Mouse (Mus musculus) C2C12 (cell line): ENCODE data around the gene Usp39.

Experiments used
- CEBPB ChIP-seq: IDR thresholded peaks from one replicate; pipeline ENCODE4 v1.6.1; 2011; ENCODE audit warnings: low read depth, mild to moderate bottlenecking, control low read depth, moderate library complexity
- CTCF ChIP-seq: IDR thresholded peaks from one replicate; pipeline ENCODE4 v1.5.1; 2011; ENCODE audit not compliant: control insufficient read depth, insufficient read depth, insufficient read length
- FOSL1 ChIP-seq: IDR thresholded peaks from one replicate; pipeline ENCODE4 v1.8.0; 2011; ENCODE audit warnings: mild to moderate bottlenecking, low read length; ENCODE audit not compliant: poor library complexity, insufficient read depth, severe bottlenecking
- MYOG ChIP-seq: IDR thresholded peaks from one replicate; pipeline ENCODE4 v1.6.1; 2011; ENCODE audit not compliant: control insufficient read depth, insufficient read length; ENCODE audit errors: extremely low read depth

DNA sequence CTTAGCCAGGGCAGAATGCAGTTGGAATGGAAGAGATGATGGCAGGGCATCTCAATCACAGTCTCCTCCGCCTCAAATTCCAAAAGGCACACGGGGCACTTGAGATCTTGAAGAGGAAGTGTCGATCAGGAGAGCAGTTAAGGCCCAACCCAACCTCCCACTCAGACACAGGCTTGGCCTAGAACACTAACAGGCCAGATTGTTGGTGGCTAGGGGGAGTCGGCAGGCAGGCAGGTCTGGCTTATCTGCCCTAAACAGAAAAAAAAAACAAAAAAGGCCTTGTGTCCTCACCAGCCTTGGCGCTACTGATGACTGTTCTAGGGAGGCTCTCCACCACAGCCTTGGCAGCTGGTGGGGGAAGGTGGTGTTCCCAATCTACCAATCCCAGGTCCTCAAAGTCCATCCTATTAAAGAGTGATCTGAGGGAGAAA, 16.2 kb upstream of the Usp39 start:
- TF ChIP-seq CTCF (no peak), FOSL1 (no peak), MYOG (no peak), CEBPB (no peak)
